In genomic region chr12:16800959-16801315, GRCm38 (mm10) we compare ENCODE assay signal across 7 mouse cellular contexts. TPM values are rescaled to one million over a fixed set of nuclear protein-coding genes. Genes with fewer than 3 reads are reported as not detected.
DNase-seq lines count a peak whose midpoint lies in the region; ATAC-seq and TF ChIP-seq lines count a peak whose summit lies in the region.

No protein-coding gene starts in this region.

- TF ChIP-seq EP300 in liver, postnatal 0 days (IDR thresholded peaks at IDR 0.05; ENCODE audit: low read depth): no peak

- H3K4me2 ChIP-seq in neural tube, embryonic 11.5 days (ENCODE audit: low read depth): peak overlapping the region; percentile 90
- peak overlapping the region; percentile 71 for H3K4me2 ChIP-seq in forebrain, embryonic 16.5 days (ENCODE audit: low read length)
- peak overlapping the region; percentile 82 for H3K4me2 ChIP-seq in liver, postnatal 0 days (ENCODE audit: low read depth, low read length)

- no peaks in the 10 kb centered on the region for H3K27me3 ChIP-seq in neural tube, embryonic 11.5 days (ENCODE audit: control insufficient read depth, insufficient read depth, low read length)
- H3K27me3 ChIP-seq in forebrain, embryonic 16.5 days (replicated peaks; ENCODE audit: control insufficient read depth, insufficient read depth, low read length): peaks cover 10% of the 10 kb centered on the region; the same call in 1 of the 2 replicates
- H3K27me3 ChIP-seq in liver, postnatal 0 days (ENCODE audit: insufficient read depth, low read length): peaks cover 23% of the 10 kb centered on the region

- peak; percentile 49 for ATAC-seq in neural tube, embryonic 11.5 days (ENCODE audit: insufficient read depth, low FRiP score, low TSS enrichment)
- ATAC-seq in forebrain, embryonic 16.5 days: peak; percentile 32
- ATAC-seq in liver, postnatal 0 days: no peak

- peak overlapping the region; percentile 63 for H3K4me3 ChIP-seq in neural tube, embryonic 11.5 days (ENCODE audit: low read depth, low read length)
- peak overlapping the region; percentile 46 for H3K4me3 ChIP-seq in forebrain, embryonic 16.5 days (replicated peaks; ENCODE audit: low read length)
- H3K4me3 ChIP-seq in liver, postnatal 0 days (ENCODE audit: low read depth, low read length): peak overlapping the region; percentile 47

- no peaks in the 10 kb centered on the region for H3K9me3 ChIP-seq in neural tube, embryonic 11.5 days (ENCODE audit: control insufficient read depth, low read length)
- no peaks in the 10 kb centered on the region for H3K9me3 ChIP-seq in forebrain, embryonic 16.5 days (ENCODE audit: control insufficient read depth, low read length)
- H3K9me3 ChIP-seq in liver, postnatal 0 days (ENCODE audit: low read length): no peaks in the 10 kb centered on the region

- DNase-seq in neural tube, embryonic 11.5 days (ENCODE audit: low spot score): peak; percentile 63
- DNase-seq in neural tube, embryonic 10.5 days (ENCODE audit: extremely low spot score, low spot score): no peak
- DNase-seq in liver, postnatal 0 days: no peak
- DNase-seq in urinary bladder, postnatal 36 days (ENCODE audit: low spot score in 2 of 2): no peak
- no peak for DNase-seq in adrenal gland, adult 18-20 months (ENCODE audit: low spot score in 2 of 2)
- no peak for DNase-seq in adrenal gland, adult 8-10 months

- peak overlapping the region; percentile 81 for H3K9ac ChIP-seq in neural tube, embryonic 11.5 days (ENCODE audit: low read length)
- peak overlapping the region; percentile 41 for H3K9ac ChIP-seq in forebrain, embryonic 16.5 days (replicated peaks; ENCODE audit: low read depth, low read length)
- peak overlapping the region; percentile 46; the same call in 1 of the 2 replicates for H3K9ac ChIP-seq in liver, postnatal 0 days (replicated peaks)

- TF ChIP-seq CTCF in liver, postnatal 0 days (IDR thresholded peaks at IDR 0.05; ENCODE audit: low read depth): no peak

- WGBS in neural tube, embryonic 11.5 days: 0% methylated on average over 12 of the region's 12 CpGs
- WGBS in forebrain, embryonic 16.5 days: under 1% methylated on average over 12 of the region's 12 CpGs
- WGBS in liver, postnatal 0 days (ENCODE audit: insufficient replicate concordance): 2% methylated on average over 9 of the region's 12 CpGs

- H3K27ac ChIP-seq in neural tube, embryonic 11.5 days (ENCODE audit: low read depth, low read length): no peak overlapping the region
- no peak overlapping the region for H3K27ac ChIP-seq in forebrain, embryonic 16.5 days (ENCODE audit: low read length)
- no peak overlapping the region for H3K27ac ChIP-seq in liver, postnatal 0 days (ENCODE audit: low read depth)

- H3K4me1 ChIP-seq in neural tube, embryonic 11.5 days (ENCODE audit: control insufficient read depth, insufficient read depth, low read length): peaks cover 12% of the 10 kb centered on the region
- H3K4me1 ChIP-seq in forebrain, embryonic 16.5 days (replicated peaks; ENCODE audit: control insufficient read depth, insufficient read depth, low read length): peaks cover 11% of the 10 kb centered on the region
- H3K4me1 ChIP-seq in liver, postnatal 0 days (ENCODE audit: insufficient read depth): 0 out of 2 replicates have a peak, but pooled peaks cover 2% of the 10 kb centered on the region

- H3K36me3 ChIP-seq in neural tube, embryonic 11.5 days (ENCODE audit: control insufficient read depth, insufficient read depth, low read length): no peaks in the 10 kb centered on the region
- no peaks in the 10 kb centered on the region for H3K36me3 ChIP-seq in forebrain, embryonic 16.5 days (ENCODE audit: control insufficient read depth, insufficient read depth)
- no peaks in the 10 kb centered on the region for H3K36me3 ChIP-seq in liver, postnatal 0 days (replicated peaks; ENCODE audit: insufficient read depth, low read length)

RNA-seq across cellular contexts. Expression of gene Greb1, which starts 0.3 kb away (rescaled TPM):
- 6.6 and 10.0 TPM in 2 replicates for polyA plus RNA-seq in neural tube, embryonic 11.5 days (2014; fragmentation: Nextera tagmentation; extraction: Ambion mirVana)
- polyA plus RNA-seq in forebrain, embryonic 16.5 days (2015; fragmentation: Nextera tagmentation; extraction: Ambion mirVana): 0.56 and 0.72 TPM in 2 replicates
- polyA plus RNA-seq in liver, postnatal 0 days (2015; fragmentation: Nextera tagmentation; extraction: Ambion mirVana): 0.12 and 0.22 TPM in 2 replicates
- total RNA-seq in adrenal gland, adult 18-20 months (2021): 10 to 100 TPM; 43.7 to 54.7 TPM
- total RNA-seq in adrenal gland, adult 8-10 months (2022): 100 to 1,000 TPM in 2 of 4 experiments, 10 to 100 TPM in 2; 48.1 to 255 (median 118) TPM

RNA-seq across cellular contexts. Expression of gene E2f6, which starts 9.8 kb away (rescaled TPM):
- 71.8 and 73.9 TPM in 2 replicates for polyA plus RNA-seq in neural tube, embryonic 11.5 days (2014; fragmentation: Nextera tagmentation; extraction: Ambion mirVana)
- 28.0 and 28.6 TPM in 2 replicates for polyA plus RNA-seq in forebrain, embryonic 16.5 days (2015; fragmentation: Nextera tagmentation; extraction: Ambion mirVana)
- 9.0 and 9.2 TPM in 2 replicates for polyA plus RNA-seq in liver, postnatal 0 days (2015; fragmentation: Nextera tagmentation; extraction: Ambion mirVana)
- 10 to 100 TPM; 39.5 to 41.5 TPM for total RNA-seq in adrenal gland, adult 18-20 months (2021)
- 10 to 100 TPM; 41.5 to 55.0 (median 44.9) TPM for total RNA-seq in adrenal gland, adult 8-10 months (2022)
